Mouse (Mus musculus) liver, embryonic 12.5 days (tissue): Measurements from ENCODE around the gene Olfr221. TPM values are rescaled to one million over a fixed set of nuclear protein-coding genes. Genes with fewer than 3 reads are reported as not detected.

Experiments used
- ATAC-seq: fragments of 200-750 bp; cut with Nextera tagmentation; 2 replicates; pipeline ENCODE4 v1.8.0; 2017; ENCODE audit warnings: moderate number of reproducible peaks, mild to moderate bottlenecking, moderate library complexity
- H3K27ac ChIP-seq: fragments of 300-500 bp; sonication (generic); 2 replicates; pipeline ENCODE4 v1.5.1; 2016; ENCODE audit warnings: mild to moderate bottlenecking
- H3K27me3 ChIP-seq: fragments of 300-500 bp; sonication (generic); replicated peaks from 2 replicates; pipeline ENCODE4 v1.6.1; 2016; ENCODE audit warnings: mild to moderate bottlenecking, moderate library complexity
- H3K36me3 ChIP-seq: fragments of 300-500 bp; sonication (generic); 2 replicates; pipeline ENCODE4 v1.6.1; 2016; ENCODE audit warnings: mild to moderate bottlenecking, moderate library complexity
- H3K4me1 ChIP-seq: fragments of 300-500 bp; sonication (generic); 2 replicates; pipeline ENCODE4 v1.6.1; 2016
- H3K4me2 ChIP-seq: fragments of 300-500 bp; sonication (generic); 2 replicates; pipeline ENCODE4 v1.6.1; 2016; ENCODE audit warnings: mild to moderate bottlenecking, moderate library complexity
- H3K4me3 ChIP-seq: fragments of 300-500 bp; sonication (generic); 2 replicates; pipeline ENCODE4 v1.5.1; 2016; ENCODE audit warnings: mild to moderate bottlenecking, moderate library complexity
- H3K9ac ChIP-seq: fragments of 300-500 bp; sonication (generic); 2 replicates; pipeline ENCODE4 v1.6.1; 2016; ENCODE audit warnings: mild to moderate bottlenecking, moderate library complexity
- H3K9me3 ChIP-seq: fragments of 300-500 bp; sonication (generic); replicated peaks from 2 replicates; pipeline ENCODE4 v1.6.1; 2016; ENCODE audit warnings: mild to moderate bottlenecking, moderate library complexity
- WGBS: fragments of 180-500 bp; shearing (Covaris S2); methylation state at CpG from one replicate; pipeline ENCODE4 v1.1.7; 2016; ENCODE audit not compliant: insufficient replicate concordance; 5-methylcytosine and 5-hydroxymethylcytosine counted together
- polyA plus RNA-seq: library from polyadenylated mRNA; unstranded; fragments of >200 nt; fragmentation: Nextera tagmentation; extraction: Ambion mirVana; gene quantifications from 2 replicates; pipeline ENCODE4 v1.2.1, GENCODE M21; 2016

Olfr221 gene
- polyA plus RNA-seq, 1 experiment from 2014 or later = not detected

DNA sequence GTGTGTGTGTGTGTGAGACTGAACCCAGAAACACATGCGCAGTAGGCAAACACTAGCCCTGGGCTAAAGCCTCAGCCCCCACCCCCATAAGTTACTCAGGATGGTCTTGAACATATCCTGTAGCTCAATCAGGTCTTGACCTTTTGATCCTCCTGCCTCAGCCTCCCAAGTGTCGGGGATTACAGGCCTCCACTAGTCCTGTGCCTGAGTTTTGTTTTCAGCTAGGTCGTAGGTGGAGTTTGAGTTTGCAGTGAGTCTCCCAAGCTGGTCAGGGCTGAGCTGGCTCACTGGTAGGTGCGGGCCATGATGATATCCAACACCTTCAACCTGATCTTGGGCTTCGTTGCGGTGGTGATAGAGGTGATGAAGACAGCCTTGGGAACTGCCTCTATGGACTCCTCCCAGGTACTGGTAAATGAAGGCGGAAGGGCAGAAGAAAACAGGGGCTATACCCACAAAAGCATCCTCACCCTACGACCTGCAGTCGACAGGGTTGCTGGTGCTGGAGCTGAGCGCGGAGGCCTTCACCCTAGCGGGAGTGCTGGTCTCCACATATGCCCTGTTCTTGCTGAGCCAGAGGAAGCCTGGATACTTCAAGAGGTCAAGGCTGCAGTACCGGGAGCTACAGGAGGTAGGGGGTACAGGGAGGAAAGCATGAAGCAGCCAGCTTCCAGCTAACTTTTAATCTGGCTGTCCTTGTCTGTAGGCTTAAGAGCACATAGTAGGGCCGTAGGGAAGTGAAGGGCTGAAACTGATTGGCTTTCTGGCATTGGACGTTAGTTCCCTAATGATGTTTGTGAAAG lies 23.8 kb downstream of the Olfr221 start:
- WGBS = 79% methylated on average over 15 of the region's 15 CpGs
- Histone ChIP-seq H3K27me3 (no peaks in the 10 kb centered on the region), H3K9me3 (no peaks in the 10 kb centered on the region), H3K4me1 (peaks cover 86% of the 10 kb centered on the region), H3K36me3 (0 out of 2 replicates have a peak, but pooled peaks cover 5% of the 10 kb centered on the region), H3K27ac (peak overlapping the region; percentile 97), H3K9ac (peak overlapping the region; percentile 90), H3K4me2 (peak overlapping the region; percentile 89), H3K4me3 (peak overlapping the region; percentile 72)
- no peak for ATAC-seq

DNA sequence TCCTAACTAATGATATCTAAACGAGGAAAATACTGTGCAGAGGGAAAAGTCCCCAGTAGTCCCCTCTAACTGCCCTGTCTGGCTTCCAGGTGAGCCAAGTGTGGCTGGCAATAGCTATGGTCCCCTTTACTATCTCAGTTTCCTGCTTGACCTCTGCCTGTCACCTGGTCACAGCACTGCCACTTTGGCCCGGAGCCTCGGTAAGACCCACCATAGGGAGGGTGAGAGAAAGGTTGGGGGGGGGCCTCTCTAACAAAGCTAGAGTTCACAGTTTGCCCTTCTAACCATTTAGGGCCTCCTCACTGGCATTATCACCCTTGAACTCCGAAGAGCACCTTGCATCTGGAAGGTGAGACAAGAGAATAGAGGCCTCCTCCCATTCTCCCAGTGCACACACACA lies 24.6 kb downstream of the Olfr221 start:
- H3K4me3 ChIP-seq = no peak overlapping the region
- 0 out of 2 replicates have a peak overlapping the region, but pooled peaks have one; percentile 89 for H3K4me2 ChIP-seq
- H3K9ac ChIP-seq = peak overlapping the region; percentile 8; the same call in 1 of the 2 replicates
- 60% methylated on average over 4 of the region's 4 CpGs for whole genome bisulfite sequencing
- H3K27me3 ChIP-seq = no peaks in the 10 kb centered on the region
- H3K27ac ChIP-seq = no peak overlapping the region
- H3K4me1 ChIP-seq = peaks cover 79% of the 10 kb centered on the region
- ATAC-seq = no peak
- H3K36me3 ChIP-seq = 0 out of 2 replicates have a peak, but pooled peaks cover 5% of the 10 kb centered on the region
- no peaks in the 10 kb centered on the region for H3K9me3 ChIP-seq

DNA sequence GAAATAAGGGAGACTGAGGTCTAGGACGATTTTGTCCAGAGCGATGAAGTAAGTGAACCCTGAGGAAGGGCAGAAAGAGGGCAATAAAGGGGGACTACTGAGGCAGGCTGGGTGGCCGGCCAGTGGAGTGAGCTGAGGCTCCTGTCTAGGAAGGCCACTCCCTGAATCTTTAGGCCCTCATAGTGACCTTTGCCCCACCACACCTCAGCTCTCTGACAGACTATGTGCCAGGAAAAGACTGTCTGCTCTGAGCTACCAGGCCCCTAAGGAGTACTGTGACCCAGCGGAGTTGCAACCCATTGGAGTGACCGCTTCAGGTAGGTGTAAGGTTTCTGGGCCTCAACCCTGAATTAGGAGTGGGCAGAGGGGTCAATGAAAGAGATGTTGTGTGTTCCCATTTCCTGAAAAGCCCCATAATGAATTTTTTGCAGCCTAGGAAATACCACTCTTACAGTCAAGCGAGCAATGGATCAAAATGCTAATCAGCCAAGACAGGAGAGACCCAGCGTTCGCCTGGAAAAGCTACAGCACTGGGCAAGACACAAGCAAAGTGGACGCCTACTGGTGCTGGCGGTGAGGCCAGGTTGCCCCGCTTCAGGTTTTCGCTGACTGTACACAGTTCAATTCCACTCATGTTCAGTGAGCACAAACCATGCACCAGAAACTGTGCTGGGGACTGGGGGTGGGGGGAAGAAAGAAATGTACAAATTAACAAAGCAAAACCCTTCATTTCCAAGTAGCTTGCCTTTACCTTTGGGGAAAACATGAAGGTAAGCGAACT lies 25.4 kb downstream of the Olfr221 start:
- peaks cover 71% of the 10 kb centered on the region for H3K4me1 ChIP-seq
- H3K36me3 ChIP-seq = 0 out of 2 replicates have a peak, but pooled peaks cover 5% of the 10 kb centered on the region
- H3K9me3 ChIP-seq = no peaks in the 10 kb centered on the region
- no peaks in the 10 kb centered on the region for H3K27me3 ChIP-seq
- no peak for ATAC-seq
- H3K4me3 ChIP-seq = no peak overlapping the region
- H3K27ac ChIP-seq = no peak overlapping the region
- no peak overlapping the region for H3K9ac ChIP-seq
- WGBS = 85% methylated on average over 13 of the region's 13 CpGs
- H3K4me2 ChIP-seq = no peak overlapping the region

DNA sequence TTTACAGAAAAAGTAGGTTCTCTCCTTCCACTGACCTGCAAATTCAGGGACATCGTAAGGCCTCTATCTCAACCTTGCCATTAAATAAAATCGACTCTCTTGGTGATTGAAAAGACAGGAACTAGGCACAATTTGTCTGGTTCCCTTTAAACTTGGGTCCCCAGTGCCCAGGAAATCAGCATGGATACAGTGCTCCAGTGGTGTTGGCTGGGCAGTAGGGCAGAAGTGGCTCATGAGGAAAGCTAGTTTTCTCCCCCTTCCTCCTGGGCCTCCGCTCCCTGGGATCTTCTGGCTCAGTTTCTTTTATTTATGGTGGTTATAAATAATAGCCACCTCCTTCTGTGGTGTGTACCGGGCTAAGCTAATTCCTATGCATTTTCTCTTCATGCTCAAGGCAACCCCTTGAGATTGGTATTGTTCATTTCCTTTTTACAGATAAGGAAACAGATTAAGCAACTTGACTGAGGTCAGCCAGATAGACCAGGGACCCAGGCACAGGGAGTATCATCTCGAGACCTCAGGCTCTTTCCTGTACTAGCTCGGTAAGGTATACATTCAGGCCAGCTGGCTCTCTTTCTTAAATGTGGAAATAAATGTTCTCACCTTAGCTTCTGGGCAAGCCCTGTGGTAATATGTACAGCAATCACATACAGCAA lies 26.7 kb downstream of the Olfr221 start, which contains the start of gene Tmem253:
Gene Tmem253, plus strand, starts transcription at position 214 of the 656 bp plus-strand sequence.
- Histone ChIP-seq H3K9me3 (no peaks in the 10 kb centered on the region), H3K27ac (peak within 1 kb of the TSS; percentile 81), H3K9ac (peak within 1 kb of the TSS; percentile 84), H3K4me1 (peaks cover 63% of the 10 kb centered on the region), H3K4me2 (peak within 1 kb of the TSS; percentile 89), H3K4me3 (peak within 1 kb of the TSS; percentile 76), H3K36me3 (0 out of 2 replicates have a peak, but pooled peaks cover 5% of the 10 kb centered on the region), H3K27me3 (no peaks in the 10 kb centered on the region)
- 28% methylated on average over 6 of the region's 6 CpGs for WGBS
- no peak for ATAC-seq

DNA sequence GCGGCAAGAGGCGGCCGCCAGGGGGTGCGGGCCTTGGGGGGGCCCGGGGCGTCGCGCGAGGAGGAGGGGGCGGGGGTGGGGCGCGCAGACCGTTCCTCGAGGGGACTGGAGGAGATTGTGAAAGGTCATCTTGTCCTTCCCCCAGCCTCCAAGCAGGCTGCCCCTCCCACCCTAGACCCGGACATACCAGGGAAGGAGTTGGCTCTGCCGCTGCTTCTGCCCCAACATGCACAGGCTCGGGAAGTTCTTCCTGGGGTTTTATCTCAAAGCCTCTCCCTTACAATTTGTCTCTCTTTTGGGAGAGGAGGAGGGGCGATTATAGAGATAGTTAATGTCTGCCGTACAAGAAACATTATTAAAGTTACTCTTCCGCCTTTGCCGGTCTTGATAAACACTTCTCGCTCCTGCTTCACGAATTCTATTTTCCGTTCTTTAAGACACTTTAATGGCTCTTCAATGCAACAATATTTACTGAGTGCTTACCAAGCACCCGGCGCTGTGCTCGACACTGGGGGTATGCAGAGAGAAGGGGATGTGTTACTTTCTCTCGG lies 27.4 kb downstream of the Olfr221 start:
- Histone ChIP-seq H3K27ac (peak overlapping the region; percentile 81), H3K4me1 (peaks cover 69% of the 10 kb centered on the region), H3K36me3 (0 out of 2 replicates have a peak, but pooled peaks cover 5% of the 10 kb centered on the region), H3K4me2 (peak overlapping the region; percentile 89), H3K4me3 (peak overlapping the region; percentile 76), H3K27me3 (peaks cover 6% of the 10 kb centered on the region; the same call in 1 of the 2 replicates), H3K9ac (peak overlapping the region; percentile 84), H3K9me3 (no peaks in the 10 kb centered on the region)
- 1% methylated on average over 16 of the region's 28 CpGs for WGBS
- peak; percentile 22; the same call in 1 of the 2 replicates for ATAC-seq

DNA sequence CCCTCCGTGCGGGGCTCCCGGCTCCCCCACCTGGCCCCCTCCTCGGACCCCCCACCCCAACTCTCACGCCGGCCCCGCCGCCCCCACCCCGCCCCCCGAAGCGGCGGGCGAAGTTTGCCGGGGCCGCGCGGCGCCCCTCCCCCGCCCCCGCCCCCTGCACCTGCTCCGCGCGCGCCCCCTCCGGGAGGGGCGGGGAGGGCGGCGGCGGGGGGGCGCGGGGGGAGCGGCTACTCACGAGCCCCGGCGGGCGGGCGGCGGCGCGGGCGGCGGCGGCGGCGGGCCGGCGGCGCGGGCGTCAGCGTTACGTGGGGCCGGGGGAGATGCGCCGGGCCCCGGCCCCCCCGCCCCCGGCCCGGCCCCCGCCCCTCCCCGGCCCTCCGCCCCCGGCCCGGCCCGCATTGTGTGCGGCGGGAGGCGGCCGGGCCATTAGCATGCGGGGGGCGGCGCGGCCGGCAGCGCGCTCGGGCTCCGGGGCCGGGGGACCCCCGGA lies 27.9 kb downstream of the Olfr221 start:
- peaks cover 8% of the 10 kb centered on the region; the same call in 1 of the 2 replicates for H3K36me3 ChIP-seq
- H3K27me3 ChIP-seq = peaks cover 12% of the 10 kb centered on the region; the same call in 1 of the 2 replicates
- H3K4me3 ChIP-seq = peak overlapping the region; percentile 76
- peak overlapping the region; percentile 84 for H3K9ac ChIP-seq
- ATAC-seq = peak; percentile 1; the same call in 1 of the 2 replicates
- 0% methylated on average over 10 of the region's 80 CpGs for WGBS
- H3K4me1 ChIP-seq = peaks cover 74% of the 10 kb centered on the region
- H3K4me2 ChIP-seq = peak overlapping the region; percentile 89
- no peaks in the 10 kb centered on the region for H3K9me3 ChIP-seq
- H3K27ac ChIP-seq = peak overlapping the region; percentile 81

DNA sequence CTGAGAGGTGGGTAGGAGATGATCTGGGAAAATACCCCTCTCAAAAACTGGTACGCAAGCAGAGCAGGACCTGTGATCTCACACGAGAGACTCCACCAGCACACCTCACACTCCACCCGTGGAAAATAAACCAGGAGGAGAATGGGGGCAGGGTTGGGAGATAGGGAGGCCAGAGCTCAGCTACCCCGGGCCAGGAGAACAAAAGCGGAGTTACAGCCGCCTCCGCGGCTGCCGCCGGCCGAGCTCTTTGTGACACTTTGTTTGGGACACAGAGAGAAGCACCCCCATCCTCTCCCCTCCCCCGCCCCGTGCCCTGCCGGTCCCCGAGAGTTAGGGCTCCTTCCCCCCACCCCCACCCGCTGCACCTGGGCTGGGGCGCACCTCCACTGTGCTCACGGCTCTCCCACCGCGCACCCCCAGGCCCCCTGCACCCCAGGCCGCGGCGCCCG lies 28.5 kb downstream of the Olfr221 start:
- H3K4me2 ChIP-seq = peak overlapping the region; percentile 89
- no peaks in the 10 kb centered on the region for H3K9me3 ChIP-seq
- H3K27me3 ChIP-seq = peaks cover 14% of the 10 kb centered on the region; the same call in 1 of the 2 replicates
- peak; percentile 6; the same call in 1 of the 2 replicates for ATAC-seq
- peak overlapping the region; percentile 76 for H3K4me3 ChIP-seq
- H3K9ac ChIP-seq = peak overlapping the region; percentile 84
- H3K36me3 ChIP-seq = peaks cover 13% of the 10 kb centered on the region
- H3K4me1 ChIP-seq = peaks cover 73% of the 10 kb centered on the region
- WGBS = 8% methylated on average over 20 of the region's 24 CpGs
- H3K27ac ChIP-seq = peak overlapping the region; percentile 81

DNA sequence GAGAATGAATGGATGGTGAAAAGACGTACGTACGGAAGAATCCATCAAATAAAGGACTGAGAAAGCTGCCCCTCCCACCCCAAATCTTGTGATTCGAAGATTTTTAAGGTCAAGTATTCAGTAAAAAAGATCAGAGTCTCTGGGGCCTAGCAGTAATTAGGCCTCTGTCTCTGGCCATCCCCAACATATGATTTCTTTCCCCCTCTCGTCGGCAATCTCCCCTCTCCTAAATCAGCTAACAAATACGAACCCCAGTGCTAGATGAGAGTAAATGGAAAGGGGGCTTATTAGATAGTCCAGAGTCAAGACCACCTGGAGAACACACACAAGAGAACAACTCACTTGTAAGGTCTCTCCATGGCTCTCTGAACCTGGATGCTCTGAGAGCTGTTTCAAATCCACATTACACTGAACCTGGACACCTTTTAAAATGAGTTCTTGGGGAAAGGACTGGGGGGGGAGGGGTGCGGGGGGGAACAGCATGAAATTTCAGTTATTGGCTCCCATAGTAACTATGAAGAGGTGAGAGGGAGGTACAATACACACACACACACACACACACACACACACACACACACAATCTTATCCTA lies 29.1 kb downstream of the Olfr221 start:
- H3K9ac ChIP-seq = peak overlapping the region; percentile 84; the same call in 1 of the 2 replicates
- peaks cover 20% of the 10 kb centered on the region for H3K36me3 ChIP-seq
- 0 out of 2 replicates have a peak overlapping the region, but pooled peaks have one; percentile 76 for H3K4me3 ChIP-seq
- WGBS = 70% methylated on average over 8 of the region's 8 CpGs
- H3K9me3 ChIP-seq = no peaks in the 10 kb centered on the region
- peaks cover 14% of the 10 kb centered on the region; the same call in 1 of the 2 replicates for H3K27me3 ChIP-seq
- H3K4me2 ChIP-seq = peak overlapping the region; percentile 89
- peaks cover 73% of the 10 kb centered on the region for H3K4me1 ChIP-seq
- peak overlapping the region; percentile 81; the same call in 1 of the 2 replicates for H3K27ac ChIP-seq
- no peak for ATAC-seq

DNA sequence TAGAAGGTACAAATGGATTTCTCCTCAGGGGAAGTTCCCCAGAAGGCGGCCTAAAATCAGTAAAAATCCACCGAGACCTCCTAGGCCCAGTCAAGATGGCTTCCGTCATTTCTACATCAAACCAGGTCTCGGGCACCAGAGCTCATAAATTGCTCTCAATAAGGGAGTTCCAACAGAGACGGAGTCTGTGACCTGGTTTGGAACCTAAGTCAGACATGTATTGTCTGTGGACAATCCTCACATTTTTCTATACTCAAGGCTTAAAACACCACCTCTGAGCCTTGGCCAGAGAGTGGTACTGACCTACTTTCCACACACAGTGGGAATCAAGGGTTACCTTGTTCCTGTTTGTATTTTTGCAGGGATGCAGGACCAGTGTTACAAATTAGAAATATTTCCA lies 29.7 kb downstream of the Olfr221 start:
- H3K36me3 ChIP-seq = peaks cover 17% of the 10 kb centered on the region
- no peak overlapping the region for H3K4me2 ChIP-seq
- H3K4me1 ChIP-seq = peaks cover 68% of the 10 kb centered on the region
- no peak overlapping the region for H3K4me3 ChIP-seq
- no peak for ATAC-seq
- H3K27ac ChIP-seq = no peak overlapping the region
- no peaks in the 10 kb centered on the region for H3K9me3 ChIP-seq
- 73% methylated on average over 5 of the region's 5 CpGs for WGBS
- H3K27me3 ChIP-seq = peaks cover 14% of the 10 kb centered on the region; the same call in 1 of the 2 replicates
- H3K9ac ChIP-seq = no peak overlapping the region

DNA sequence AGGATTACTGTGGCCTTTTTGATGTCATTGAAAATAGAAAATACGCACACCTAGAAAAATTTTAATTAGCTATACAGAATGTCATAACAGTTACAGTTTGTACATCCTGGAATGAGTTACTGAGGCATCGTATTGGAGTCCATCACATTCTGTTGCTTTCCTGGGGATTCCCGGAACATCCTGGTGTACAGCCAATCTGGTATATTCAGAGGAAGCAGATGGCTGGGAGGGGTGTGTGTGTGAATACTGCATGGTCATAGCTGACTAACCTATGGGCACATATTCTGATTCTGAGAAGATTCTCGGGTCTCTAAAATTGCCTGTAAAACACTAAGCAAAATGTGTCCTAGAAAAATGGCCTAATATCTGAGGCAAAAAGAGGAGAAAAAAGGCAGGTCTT lies 30.2 kb downstream of the Olfr221 start:
- H3K4me3 ChIP-seq = no peak overlapping the region
- H3K27ac ChIP-seq = no peak overlapping the region
- 80% methylated on average over 4 of the region's 4 CpGs for WGBS
- peaks cover 21% of the 10 kb centered on the region for H3K36me3 ChIP-seq
- ATAC-seq = no peak
- peaks cover 14% of the 10 kb centered on the region; the same call in 1 of the 2 replicates for H3K27me3 ChIP-seq
- H3K9me3 ChIP-seq = no peaks in the 10 kb centered on the region
- H3K4me2 ChIP-seq = no peak overlapping the region
- H3K4me1 ChIP-seq = peaks cover 65% of the 10 kb centered on the region
- H3K9ac ChIP-seq = no peak overlapping the region
